Mouse (Mus musculus) telencephalon, adult 2 months (tissue): ENCODE data around the gene Cfl1.
A peak's percentile ranks its signal among the peaks of the same experiment; 100 is the strongest.

Experiments
- DNase-seq: peaks from one replicate; pipeline ENCODE4 v3.0.0-alpha.2; 2011; ENCODE audit warnings: low read depth, low spot score

The Cfl1 gene

DNA sequence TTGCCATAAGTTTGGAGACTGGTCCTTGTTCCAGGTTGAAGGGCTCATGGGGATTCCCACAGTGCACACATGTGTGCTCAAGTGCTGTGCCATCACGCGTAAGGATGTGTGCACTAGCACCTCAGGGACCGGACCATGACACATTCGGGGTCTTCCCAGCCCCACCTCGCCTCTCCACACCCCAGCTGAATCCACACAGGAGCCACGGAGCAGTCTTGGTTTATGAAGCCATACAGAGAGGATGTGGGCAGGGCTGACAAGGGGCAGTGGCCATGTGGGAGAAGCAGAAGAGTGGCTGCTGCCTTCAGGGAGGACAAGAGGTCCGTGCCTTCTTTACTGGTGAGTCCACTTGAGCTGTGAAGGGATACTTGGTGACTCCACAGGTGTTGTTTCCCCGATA lies 25.2 kb upstream of the Cfl1 start:
- DNase-seq, result no peak

DNA sequence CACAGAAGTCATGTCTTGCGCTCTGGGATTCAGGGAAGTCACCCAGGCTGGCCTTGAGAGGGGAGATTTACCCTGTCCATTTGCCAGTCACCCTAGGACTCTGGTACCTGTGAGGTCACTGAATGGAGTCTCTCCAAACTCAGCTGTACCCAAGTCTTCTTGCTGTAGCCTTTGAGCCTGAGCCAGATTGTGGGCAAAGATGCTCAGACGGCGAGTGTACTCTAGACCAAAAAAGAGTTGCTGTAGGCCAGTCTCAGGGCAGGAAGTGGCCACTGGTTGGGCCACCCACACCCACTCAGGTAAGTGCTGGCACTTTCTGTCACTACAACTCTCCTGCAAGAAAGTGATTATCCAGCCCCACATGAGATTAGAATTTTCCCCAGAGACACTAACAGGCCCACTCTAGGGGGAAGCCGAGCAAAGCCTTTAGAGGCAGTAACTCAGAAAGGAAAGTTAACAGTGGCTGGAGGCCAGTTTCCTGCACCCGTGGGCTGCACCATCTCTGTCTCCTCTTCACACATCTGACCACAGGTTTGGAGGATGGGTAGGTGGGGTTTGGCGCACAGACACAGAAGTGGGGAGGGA lies 23.2 kb upstream of the Cfl1 start:
- DNase-seq, result no peak

- DNase-seq, result no peak
Measured at GRCm38 (mm10) chr19:5468374-5468773, 21.9 kb upstream of the Cfl1 start, which contains the start of gene Ctsw. TSS of gene Ctsw (minus strand) at chr19:5468507.

DNA sequence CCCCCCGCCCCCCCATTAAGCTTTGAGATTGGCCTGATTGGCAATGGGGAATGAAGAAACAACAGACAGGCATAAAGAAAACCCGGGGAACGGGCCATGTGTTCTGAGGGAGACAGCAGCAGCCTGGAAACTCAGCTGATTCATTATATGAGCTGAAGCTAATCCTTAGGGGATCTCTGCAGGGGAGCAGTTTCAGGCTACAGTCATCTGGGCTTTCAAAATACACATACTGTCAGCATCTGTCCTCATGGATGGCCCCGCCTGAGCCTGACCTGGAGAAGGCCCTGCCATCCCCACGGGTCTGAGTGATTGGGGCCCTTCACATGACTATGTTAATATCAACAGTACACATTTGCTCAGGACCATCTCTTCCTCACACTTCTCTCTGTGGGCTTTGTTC lies 18.4 kb upstream of the Cfl1 start:
- DNase-seq, result no peak

DNA sequence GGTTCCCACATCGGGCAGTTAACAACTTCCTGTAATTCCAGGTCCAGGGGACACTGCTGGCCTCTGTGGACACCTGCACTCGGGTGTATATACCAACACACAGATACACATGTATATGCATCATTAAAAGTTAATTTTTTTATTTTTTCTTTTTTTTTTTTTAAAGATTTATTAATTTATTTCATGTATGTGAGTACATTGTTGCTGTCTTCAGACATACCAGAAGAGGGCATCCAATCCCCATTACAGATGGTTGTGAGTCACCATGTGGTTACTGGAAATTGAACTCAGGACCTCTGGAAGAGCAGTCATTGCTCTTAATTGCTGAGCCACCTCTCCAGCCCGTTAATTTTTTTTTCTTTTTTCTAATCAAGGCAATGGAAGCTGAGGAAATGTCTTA lies 17.4 kb upstream of the Cfl1 start:
- DNase-seq, result no peak

DNA sequence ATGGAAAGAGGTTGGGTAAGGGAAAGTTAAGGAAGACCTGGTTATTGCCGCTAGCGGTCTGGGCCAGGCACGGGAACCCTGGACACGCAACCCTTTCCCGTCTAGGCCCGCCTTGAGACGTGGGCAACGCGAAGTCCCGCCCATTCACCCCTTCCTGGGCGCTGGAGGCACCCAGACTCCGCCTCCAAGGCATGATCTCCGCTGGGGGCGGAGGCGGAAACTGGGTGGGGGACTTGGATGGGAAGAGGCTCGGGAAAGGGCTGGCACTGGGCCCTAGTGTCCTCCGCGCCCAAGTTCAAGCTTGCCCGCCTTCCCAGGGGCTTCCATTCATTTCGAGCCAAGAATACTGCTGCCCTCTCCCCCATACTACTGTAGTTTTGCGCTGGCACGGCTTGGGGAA lies 16.5 kb upstream of the Cfl1 start, which contains the start of gene Efemp2:
Gene Efemp2, plus strand, starts transcription at position 235 of the 400 bp plus-strand sequence.
- DNase-seq, result no peak

DNA sequence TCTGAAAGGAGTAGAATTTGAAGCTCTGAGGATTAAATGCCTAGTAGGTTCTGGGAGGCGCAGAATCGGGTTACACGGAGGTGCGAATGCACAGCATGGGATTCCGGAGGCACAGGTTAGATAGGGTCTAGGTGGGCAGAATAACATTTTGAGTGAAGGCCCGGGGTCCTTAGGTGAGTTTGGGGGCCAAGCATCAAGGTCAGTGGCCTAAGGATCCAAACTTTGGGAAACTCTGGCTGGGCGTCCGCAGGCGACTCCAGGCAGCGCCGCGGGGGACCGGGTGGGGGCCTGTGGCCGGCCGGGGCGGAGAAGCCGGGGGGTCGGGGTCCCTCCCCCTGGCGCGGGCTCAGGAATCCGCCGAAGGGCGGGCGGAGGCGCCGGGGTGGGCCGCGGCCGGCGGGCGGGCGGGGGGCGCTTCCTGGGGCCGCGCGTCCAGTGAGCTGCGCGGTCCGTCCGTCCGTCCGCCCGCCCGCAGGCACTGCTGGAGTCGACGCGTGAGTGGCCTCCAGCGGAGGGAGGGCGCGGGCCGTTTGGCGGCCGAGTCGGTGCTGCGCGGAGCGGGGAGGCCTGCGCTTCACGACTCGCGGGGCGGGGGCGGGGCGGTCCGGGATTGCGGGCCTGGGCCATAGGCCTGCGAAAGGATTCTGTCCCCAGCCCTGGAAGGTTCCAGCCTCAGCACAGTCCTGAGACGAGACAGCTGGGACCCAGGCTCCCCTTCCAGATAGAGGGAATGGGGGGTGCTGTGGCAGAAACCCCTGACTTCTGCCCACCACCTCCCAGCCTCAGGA lies 15.8 kb upstream of the Cfl1 start:
- no peak for DNase-seq

DNA sequence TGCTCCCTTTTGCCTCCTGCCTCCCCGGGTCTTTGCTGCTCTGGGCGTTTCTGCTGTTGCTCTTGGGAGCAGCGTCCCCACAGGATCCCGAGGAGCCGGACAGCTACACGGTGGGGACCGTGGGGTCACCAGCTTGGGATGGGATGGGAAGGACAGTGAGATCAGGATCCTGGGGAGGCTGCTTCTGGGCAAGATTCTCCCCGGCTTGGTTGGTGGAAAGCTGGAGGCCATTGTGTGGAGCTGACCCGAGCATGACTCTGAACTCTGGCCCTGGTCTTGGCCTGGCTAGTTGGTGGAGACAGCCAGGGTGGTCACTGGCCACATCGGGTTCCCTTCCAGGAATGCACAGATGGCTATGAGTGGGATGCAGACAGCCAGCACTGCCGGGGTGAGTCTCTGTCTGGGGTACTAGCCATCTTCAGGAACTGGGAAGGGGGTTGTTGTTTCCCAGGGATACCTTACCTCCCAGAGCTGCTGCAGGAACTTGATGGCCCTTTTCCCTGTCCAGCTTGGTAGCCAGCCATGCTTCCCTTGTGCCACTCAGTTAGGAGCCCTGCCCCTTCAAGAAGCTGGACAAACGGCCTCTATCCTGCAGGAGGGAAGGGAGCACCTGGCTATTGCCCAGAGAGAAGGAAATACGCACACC lies 15.1 kb upstream of the Cfl1 start:
- DNase-seq, result no peak

GRCm38 (mm10) chr19:5477004-5477667 lies 13.1 kb upstream of the Cfl1 start:
- no peak for DNase-seq

DNA sequence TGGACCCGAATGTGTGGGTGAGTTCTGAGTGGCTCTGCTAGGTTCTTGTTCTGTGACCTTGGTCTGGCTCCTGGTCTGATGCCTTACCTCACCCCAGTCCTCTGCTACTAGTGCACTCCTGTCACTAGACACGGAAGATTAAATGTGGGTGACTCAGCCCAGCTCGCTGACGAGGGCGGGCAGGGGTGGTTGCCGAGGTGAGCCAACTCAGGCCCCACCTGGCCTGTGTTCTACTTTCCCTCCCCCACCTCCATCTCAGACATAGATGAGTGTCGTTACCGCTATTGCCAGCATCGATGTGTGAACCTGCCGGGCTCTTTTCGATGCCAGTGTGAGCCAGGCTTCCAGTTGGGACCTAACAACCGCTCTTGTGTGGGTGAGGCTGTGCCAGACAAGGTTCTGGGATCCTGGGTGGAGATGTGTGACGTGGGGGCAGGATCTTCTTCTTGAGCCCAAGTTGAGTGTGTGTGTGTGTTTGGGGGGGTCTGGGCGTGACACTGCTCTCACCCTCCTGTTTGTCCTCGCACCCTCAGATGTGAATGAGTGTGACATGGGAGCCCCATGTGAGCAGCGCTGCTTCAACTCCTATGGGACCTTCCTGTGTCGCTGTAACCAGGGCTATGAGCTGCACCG lies 12.5 kb upstream of the Cfl1 start:
- DNase-seq, result no peak

DNA sequence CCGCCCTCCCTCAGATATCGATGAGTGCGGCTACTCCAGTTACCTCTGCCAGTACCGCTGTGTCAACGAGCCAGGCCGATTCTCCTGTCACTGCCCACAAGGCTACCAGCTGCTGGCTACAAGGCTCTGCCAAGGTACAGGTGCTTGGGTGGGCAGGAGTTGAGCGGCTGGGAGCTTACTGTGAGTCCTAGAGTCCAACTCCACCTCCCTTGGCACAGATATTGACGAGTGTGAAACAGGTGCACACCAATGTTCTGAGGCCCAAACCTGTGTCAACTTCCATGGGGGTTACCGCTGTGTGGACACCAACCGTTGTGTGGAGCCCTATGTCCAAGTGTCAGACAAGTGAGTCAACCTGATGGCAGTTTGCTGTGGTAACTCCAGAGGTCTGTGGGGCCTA lies 10.2 kb upstream of the Cfl1 start:
- no peak for DNase-seq

DNA sequence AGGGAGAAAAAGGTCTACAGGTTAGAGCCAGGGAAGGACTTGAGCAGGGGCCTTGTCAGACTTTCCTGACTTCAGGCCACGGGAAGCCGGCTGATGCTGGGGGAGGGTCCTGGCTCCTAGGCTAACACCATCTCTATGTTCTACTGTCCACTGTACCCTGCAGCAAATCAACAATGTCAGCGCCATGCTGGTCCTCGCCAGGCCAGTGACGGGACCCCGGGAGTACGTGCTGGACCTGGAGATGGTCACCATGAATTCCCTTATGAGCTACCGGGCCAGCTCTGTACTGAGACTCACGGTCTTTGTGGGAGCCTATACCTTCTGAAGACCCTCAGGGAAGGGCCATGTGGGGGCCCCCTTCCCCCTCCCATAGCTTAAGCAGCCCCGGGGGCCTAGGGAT lies 8.9 kb upstream of the Cfl1 start:
- DNase-seq, result no peak

GRCm38 (mm10) chr19:5483386-5484359 lies 6.6 kb upstream of the Cfl1 start:
- DNase-seq, result no peak

GRCm38 (mm10) chr19:5484496-5484895 lies 5.8 kb upstream of the Cfl1 start:
- DNase-seq, result no peak

DNA sequence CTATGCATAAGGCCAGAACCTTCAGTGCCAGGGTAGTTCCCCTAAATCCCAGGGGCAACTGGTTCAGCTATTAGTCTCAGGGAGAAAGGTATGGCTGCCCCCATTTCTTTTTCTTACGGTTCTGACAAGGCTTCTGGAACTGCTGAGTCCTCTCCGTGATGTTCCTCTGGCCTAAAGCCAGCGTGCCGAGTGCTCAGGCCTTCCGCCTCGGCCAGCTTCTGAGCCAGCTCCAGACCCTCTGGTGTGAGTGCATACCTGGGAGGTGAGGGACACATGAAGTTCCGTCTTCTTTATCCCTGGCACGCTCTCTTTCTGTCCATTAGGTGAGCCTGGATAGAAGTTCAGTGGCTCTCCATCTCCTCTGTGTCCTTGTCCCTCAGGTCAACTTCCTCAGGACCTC lies 4.9 kb upstream of the Cfl1 start:
- no peak for DNase-seq

- DNase-seq, result no peak
Measured at GRCm38 (mm10) chr19:5485821-5486220, 4.4 kb upstream of the Cfl1 start.

DNA sequence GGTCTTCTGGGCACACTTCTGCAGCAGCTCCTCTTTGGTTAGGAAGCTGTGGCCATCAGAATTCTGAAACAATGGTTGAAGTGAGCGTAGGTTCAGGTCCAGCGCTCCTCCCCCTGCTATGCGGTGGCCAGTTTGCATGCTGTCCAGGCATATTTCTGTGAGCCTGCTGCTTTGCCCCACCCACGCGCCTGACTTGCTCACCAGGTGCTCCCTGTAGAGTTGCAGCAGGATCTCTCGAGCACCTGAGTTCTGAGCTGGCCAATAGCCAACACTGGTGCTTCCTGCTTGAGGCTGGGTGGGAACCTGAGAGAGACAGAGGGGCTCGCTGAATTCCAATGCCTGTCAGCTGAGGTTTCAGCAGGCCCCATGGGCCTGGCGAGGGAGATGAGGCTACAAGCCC lies 4.0 kb upstream of the Cfl1 start:
- no peak for DNase-seq

GRCm38 (mm10) chr19:5486771-5487170 lies 3.5 kb upstream of the Cfl1 start:
- DNase-seq, result no peak

- DNase-seq, result peak; percentile 95
Measured at GRCm38 (mm10) chr19:5487768-5488550, 2.3 kb upstream of the Cfl1 start, which contains the start of gene Mus81. TSS of gene Mus81 (minus strand) at chr19:5488402.
